Mouse (Mus musculus): ENCODE results near the gene Gm49661.

Gm49661 gene

GRCm38 (mm10) chr8:84982499-84983011, 13.3 kb upstream of the Gm49661 start:
- no peak for DNase-seq

- DNase-seq, result no peak
Observed at GRCm38 (mm10) chr8:84981644-84982498, 12.6 kb upstream of the Gm49661 start.

- no peak for DNase-seq
Observed at GRCm38 (mm10) chr8:84980622-84981358, 11.6 kb upstream of the Gm49661 start.

GRCm38 (mm10) chr8:84979599-84980421, 10.6 kb upstream of the Gm49661 start:
- peak; percentile 95 for DNase-seq

- peak; percentile 97 for DNase-seq
Observed at GRCm38 (mm10) chr8:84978248-84978940, 9.2 kb upstream of the Gm49661 start, which contains the start of gene Junb. Gene Junb (minus strand): TSS chr8:84978718.

- DNase-seq, result peak; percentile 71
Observed at GRCm38 (mm10) chr8:84977435-84978247, 8.4 kb upstream of the Gm49661 start.

- DNase-seq, result no peak
Observed at GRCm38 (mm10) chr8:84976763-84977434, 7.7 kb upstream of the Gm49661 start.

- DNase-seq, result peak; percentile 96
Observed at GRCm38 (mm10) chr8:84976031-84976762, 7.0 kb upstream of the Gm49661 start.

GRCm38 (mm10) chr8:84975434-84975833, 6.2 kb upstream of the Gm49661 start:
- DNase-seq, result no peak

GRCm38 (mm10) chr8:84974543-84975142, 5.4 kb upstream of the Gm49661 start:
- DNase-seq, result no peak

GRCm38 (mm10) chr8:84973803-84974542, 4.7 kb upstream of the Gm49661 start:
- no peak for DNase-seq

GRCm38 (mm10) chr8:84973079-84973478, 3.8 kb upstream of the Gm49661 start:
- DNase-seq, result no peak

GRCm38 (mm10) chr8:84970913-84971312, 1.7 kb upstream of the Gm49661 start:
- DNase-seq, result no peak

- DNase-seq, result no peak
Observed at GRCm38 (mm10) chr8:84970135-84970790, 1.0 kb upstream of the Gm49661 start.

- DNase-seq, result no peak
Observed at GRCm38 (mm10) chr8:84968650-84969049, 583 bp downstream of the Gm49661 start.

- no peak for DNase-seq
Observed at GRCm38 (mm10) chr8:84967532-84968304, 1.5 kb downstream of the Gm49661 start.

GRCm38 (mm10) chr8:84966603-84967002, 2.6 kb downstream of the Gm49661 start:
- no peak for DNase-seq

All from right cerebral cortex, adult 18-20 months (tissue).